Mouse (Mus musculus) intestine, embryonic 14.5 days (tissue): ENCODE measurements at regions not wholly inside any gene's neighbourhood (a gene's known extent, or its start where the extent isn't known, plus 50 kb on each side); places are given as distances from the start of the nearest gene placed in this dataset.

ENCODE experiments used
- ATAC-seq: fragments of 200-750 bp; cut with Nextera tagmentation; replicated peaks from 2 replicates; pipeline ENCODE4 v1.8.0; 2017; ENCODE audit warnings: low read depth, moderate number of reproducible peaks, moderate TSS enrichment, moderate library complexity; ENCODE audit not compliant: low FRiP score, low TSS enrichment
- DNase-seq: peaks from one replicate; pipeline ENCODE4 v3.0.0-alpha.2; 2018; ENCODE audit warnings: low spot score
- H3K27ac ChIP-seq: fragments of 300-500 bp; sonication (generic); 2 replicates; pipeline ENCODE4 v1.5.1; 2014; ENCODE audit warnings: low read depth, mild to moderate bottlenecking, control low read depth
- H3K27me3 ChIP-seq: fragments of 300-500 bp; sonication (generic); replicated peaks from 2 replicates; pipeline ENCODE4 v1.6.1; 2014; ENCODE audit warnings: low read length, control low read depth; ENCODE audit not compliant: control insufficient read depth, insufficient read depth
- H3K36me3 ChIP-seq: fragments of 300-500 bp; sonication (generic); 2 replicates; pipeline ENCODE4 v1.6.1; 2014; ENCODE audit warnings: low read length, control low read depth; ENCODE audit not compliant: control insufficient read depth, insufficient read depth
- H3K4me1 ChIP-seq: fragments of 300-500 bp; sonication (generic); replicated peaks from 2 replicates; pipeline ENCODE4 v1.6.1; 2014; ENCODE audit warnings: low read length, control low read depth, mixed read lengths; ENCODE audit not compliant: control insufficient read depth, insufficient read depth
- H3K4me2 ChIP-seq: fragments of 300-500 bp; sonication (generic); 2 replicates; pipeline ENCODE4 v1.6.1; 2014; ENCODE audit warnings: low read length
- H3K4me3 ChIP-seq: fragments of 300-500 bp; sonication (generic); 2 replicates; pipeline ENCODE4 v1.5.1; 2014; ENCODE audit warnings: low read depth, low read length, control low read depth, mixed read lengths
- H3K9ac ChIP-seq: fragments of 300-500 bp; sonication (generic); 2 replicates; pipeline ENCODE4 v1.6.1; 2014; ENCODE audit warnings: mild to moderate bottlenecking, low read length
- H3K9me3 ChIP-seq: fragments of 300-500 bp; sonication (generic); 2 replicates; pipeline ENCODE4 v1.6.1; 2016; ENCODE audit warnings: low read length, control low read depth; ENCODE audit not compliant: control insufficient read depth
- WGBS: fragments of 180-500 bp; shearing (Covaris S2); extraction: QIAGEN DNeasy Blood & Tissue Kit; methylation state at CpG from one replicate; pipeline ENCODE4 v1.1.7; 2014; 5-methylcytosine and 5-hydroxymethylcytosine counted together

GRCm38 (mm10) chr13:52445513-52445912 is 85.6 kb downstream of the Diras2 start:
- WGBS = 82% methylated on average over 10 of the region's 10 CpGs
- H3K27me3 ChIP-seq = no peaks in the 10 kb centered on the region

GRCm38 (mm10) chr13:52448902-52449301 is 82.2 kb downstream of the Diras2 start:
- 82% methylated on average over 11 of the region's 11 CpGs for WGBS
- H3K9ac ChIP-seq = no peak overlapping the region
- no peaks in the 10 kb centered on the region for H3K4me1 ChIP-seq
- H3K4me3 ChIP-seq = no peak overlapping the region
- H3K4me2 ChIP-seq = no peak overlapping the region
- H3K36me3 ChIP-seq = no peaks in the 10 kb centered on the region
- no peak overlapping the region for H3K27ac ChIP-seq
- ATAC-seq (no peak), DNase-seq (no peak)
- no peaks in the 10 kb centered on the region for H3K27me3 ChIP-seq
- no peaks in the 10 kb centered on the region for H3K9me3 ChIP-seq

More at GRCm38 (mm10) chr13:52445513-52445912, 85.6 kb downstream of the Diras2 start:
- no peak overlapping the region for H3K27ac ChIP-seq
- H3K9me3 ChIP-seq = no peaks in the 10 kb centered on the region
- H3K4me3 ChIP-seq = no peak overlapping the region
- no peak overlapping the region for H3K9ac ChIP-seq
- no peak overlapping the region for H3K4me2 ChIP-seq
- DNase-seq (no peak), ATAC-seq (no peak)
- H3K4me1 ChIP-seq = no peaks in the 10 kb centered on the region
- no peaks in the 10 kb centered on the region for H3K36me3 ChIP-seq

- H3K36me3 ChIP-seq = no peaks in the 10 kb centered on the region
- no peak overlapping the region for H3K4me3 ChIP-seq
- no peak overlapping the region for H3K9ac ChIP-seq
- ATAC-seq (no peak), DNase-seq (no peak)
- WGBS = 56% methylated on average over 9 of the region's 9 CpGs
- no peak overlapping the region for H3K4me2 ChIP-seq
- H3K9me3 ChIP-seq = no peaks in the 10 kb centered on the region
- H3K27ac ChIP-seq = no peak overlapping the region
- H3K27me3 ChIP-seq = no peaks in the 10 kb centered on the region
- H3K4me1 ChIP-seq = peaks cover 4% of the 10 kb centered on the region; the same call in 1 of the 2 replicates
Measured at GRCm38 (mm10) chr13:52451486-52451885, 79.6 kb downstream of the Diras2 start.

GRCm38 (mm10) chr13:52452291-52452690 is 78.8 kb downstream of the Diras2 start:
- no peak for DNase-seq
- WGBS = 61% methylated on average over 4 of the region's 4 CpGs
- H3K9ac ChIP-seq = no peak overlapping the region

More at GRCm38 (mm10) chr13:52452291-52452690, 78.8 kb downstream of the Diras2 start:
- Histone ChIP-seq H3K4me3 (no peak overlapping the region), H3K27ac (no peak overlapping the region), H3K9me3 (no peaks in the 10 kb centered on the region), H3K4me2 (no peak overlapping the region), H3K36me3 (no peaks in the 10 kb centered on the region), H3K27me3 (no peaks in the 10 kb centered on the region), H3K4me1 (peaks cover 4% of the 10 kb centered on the region; the same call in 1 of the 2 replicates)
- ATAC-seq = no peak
